Mouse (Mus musculus) limb, embryonic 14.5 days (tissue): ENCODE results near the gene Sh2b2. TPM values are rescaled to one million over a fixed set of nuclear protein-coding genes. Genes with fewer than 3 reads are reported as not detected.

Source experiments
- ATAC-seq: fragments of 200-750 bp; cut with Nextera tagmentation; 2 replicates; pipeline ENCODE4 v1.8.0; 2017; ENCODE audit warnings: low read depth, moderate number of reproducible peaks, moderate TSS enrichment; ENCODE audit not compliant: low FRiP score
- DNase-seq: peaks from one replicate; pipeline ENCODE4 v3.0.0-alpha.2; 2015; ENCODE audit warnings: low spot score
- H3K27ac ChIP-seq: fragments of 300-500 bp; sonication (generic); replicated peaks from 2 replicates; pipeline ENCODE4 v1.5.1; 2014; ENCODE audit warnings: low read depth, mild to moderate bottlenecking, low read length, moderate library complexity, mixed read lengths
- H3K27me3 ChIP-seq: fragments of 300-500 bp; sonication (generic); 2 replicates; pipeline ENCODE4 v1.6.1; 2014; ENCODE audit warnings: low read length, mixed read lengths; ENCODE audit not compliant: control insufficient read depth, insufficient read depth
- H3K36me3 ChIP-seq: fragments of 300-500 bp; sonication (generic); 2 replicates; pipeline ENCODE4 v1.6.1; 2014; ENCODE audit warnings: mild to moderate bottlenecking, low read length, moderate library complexity, mixed read lengths; ENCODE audit not compliant: control insufficient read depth, insufficient read depth
- H3K4me1 ChIP-seq: fragments of 300-500 bp; sonication (generic); 2 replicates; pipeline ENCODE4 v1.6.1; 2014; ENCODE audit warnings: antibody characterized with exemption, low read length, mixed read lengths; ENCODE audit not compliant: control insufficient read depth, insufficient read depth
- H3K4me2 ChIP-seq: fragments of 300-500 bp; sonication (generic); replicated peaks from 2 replicates; pipeline ENCODE4 v1.6.1; 2014; ENCODE audit warnings: low read depth, mild to moderate bottlenecking, low read length, moderate library complexity; ENCODE audit not compliant: severe bottlenecking
- H3K4me3 ChIP-seq: fragments of 300-500 bp; sonication (generic); replicated peaks from 2 replicates; pipeline ENCODE4 v1.5.1; 2014; ENCODE audit warnings: low read length
- H3K9ac ChIP-seq: fragments of 300-500 bp; sonication (generic); 2 replicates; pipeline ENCODE4 v1.6.1; 2014; ENCODE audit warnings: mild to moderate bottlenecking, low read depth, low read length, moderate library complexity; ENCODE audit not compliant: severe bottlenecking
- H3K9me3 ChIP-seq: fragments of 300-500 bp; sonication (generic); 2 replicates; pipeline ENCODE4 v1.6.1; 2016; ENCODE audit warnings: low read length; ENCODE audit not compliant: control insufficient read depth
- POLR2A ChIP-seq: fragments of 200-500 bp; IDR thresholded peaks from 2 replicates; pipeline ENCODE4 v1.8.0; 2012; ENCODE audit warnings: inconsistent platforms, mild to moderate bottlenecking, moderate library complexity, borderline replicate concordance; ENCODE audit not compliant: insufficient read depth, insufficient read length; ENCODE audit errors: extremely low read depth
- WGBS: fragments of 180-500 bp; shearing (Covaris S2); extraction: QIAGEN DNeasy Blood & Tissue Kit; methylation state at CpG from one replicate; pipeline ENCODE4 v1.1.7; 2014; 5-methylcytosine and 5-hydroxymethylcytosine counted together
- polyA plus RNA-seq, 2 experiments: library from polyadenylated mRNA; depleted of rRNA in 1 of 2; stranded (reverse) in 1 of 2; unstranded in 1 of 2; fragments of >200 nt; fragmentation: Nextera tagmentation in 1 of 2; extraction: Ambion mirVana in 1 of 2; gene quantifications; 2 replicates each; pipeline versions ENCODE4 v1.2.1 to v1.2.3; 2012 to 2014

Gene Sh2b2
- polyA plus RNA-seq, 2 experiments, result 6.3 to 14.6 TPM

- Histone ChIP-seq H3K36me3 (peaks cover 10% of the 10 kb centered on the region; the same call in 1 of the 2 replicates), H3K9ac (no peak overlapping the region), H3K9me3 (no peaks in the 10 kb centered on the region), H3K27me3 (no peaks in the 10 kb centered on the region), H3K4me2 (no peak overlapping the region), H3K27ac (no peak overlapping the region), H3K4me3 (no peak overlapping the region), H3K4me1 (peaks cover 7% of the 10 kb centered on the region)
- ATAC-seq (no peak), DNase-seq (peak; percentile 12)
- no peak for TF ChIP-seq POLR2A
- 50% methylated on average over 9 of the region's 9 CpGs for WGBS
Observed at GRCm38 (mm10) chr5:136173606-136174463, 72.5 kb downstream of the Sh2b2 start.

DNA sequence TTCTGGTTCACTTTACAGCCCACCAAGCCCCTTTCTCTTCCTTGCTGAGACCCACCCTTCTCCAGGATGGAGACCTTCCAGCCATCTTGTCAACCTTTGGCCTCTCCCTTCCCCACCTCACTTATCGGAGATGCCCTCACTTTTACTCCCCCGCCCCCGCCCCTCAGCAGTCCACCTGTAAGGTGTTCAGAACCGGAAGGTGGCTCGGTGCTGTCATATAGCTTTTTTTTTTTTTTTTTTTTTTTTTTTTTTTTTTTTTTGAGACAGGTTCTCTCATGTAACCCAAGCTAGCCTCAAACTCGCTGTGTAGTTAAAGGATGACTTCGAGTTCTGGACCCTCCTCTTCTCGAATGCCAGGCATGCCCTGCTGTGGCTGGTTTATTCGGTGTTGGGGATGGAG is 73.4 kb downstream of the Sh2b2 start:
- DNase-seq (no peak), ATAC-seq (no peak)
- Histone ChIP-seq H3K4me3 (no peak overlapping the region), H3K9me3 (no peaks in the 10 kb centered on the region), H3K27me3 (no peaks in the 10 kb centered on the region), H3K36me3 (0 out of 2 replicates have a peak, but pooled peaks cover 3% of the 10 kb centered on the region), H3K4me1 (peaks cover 7% of the 10 kb centered on the region), H3K4me2 (no peak overlapping the region), H3K9ac (no peak overlapping the region), H3K27ac (no peak overlapping the region)
- TF ChIP-seq POLR2A, result no peak
- WGBS, result 79% methylated on average over 9 of the region's 9 CpGs

DNA sequence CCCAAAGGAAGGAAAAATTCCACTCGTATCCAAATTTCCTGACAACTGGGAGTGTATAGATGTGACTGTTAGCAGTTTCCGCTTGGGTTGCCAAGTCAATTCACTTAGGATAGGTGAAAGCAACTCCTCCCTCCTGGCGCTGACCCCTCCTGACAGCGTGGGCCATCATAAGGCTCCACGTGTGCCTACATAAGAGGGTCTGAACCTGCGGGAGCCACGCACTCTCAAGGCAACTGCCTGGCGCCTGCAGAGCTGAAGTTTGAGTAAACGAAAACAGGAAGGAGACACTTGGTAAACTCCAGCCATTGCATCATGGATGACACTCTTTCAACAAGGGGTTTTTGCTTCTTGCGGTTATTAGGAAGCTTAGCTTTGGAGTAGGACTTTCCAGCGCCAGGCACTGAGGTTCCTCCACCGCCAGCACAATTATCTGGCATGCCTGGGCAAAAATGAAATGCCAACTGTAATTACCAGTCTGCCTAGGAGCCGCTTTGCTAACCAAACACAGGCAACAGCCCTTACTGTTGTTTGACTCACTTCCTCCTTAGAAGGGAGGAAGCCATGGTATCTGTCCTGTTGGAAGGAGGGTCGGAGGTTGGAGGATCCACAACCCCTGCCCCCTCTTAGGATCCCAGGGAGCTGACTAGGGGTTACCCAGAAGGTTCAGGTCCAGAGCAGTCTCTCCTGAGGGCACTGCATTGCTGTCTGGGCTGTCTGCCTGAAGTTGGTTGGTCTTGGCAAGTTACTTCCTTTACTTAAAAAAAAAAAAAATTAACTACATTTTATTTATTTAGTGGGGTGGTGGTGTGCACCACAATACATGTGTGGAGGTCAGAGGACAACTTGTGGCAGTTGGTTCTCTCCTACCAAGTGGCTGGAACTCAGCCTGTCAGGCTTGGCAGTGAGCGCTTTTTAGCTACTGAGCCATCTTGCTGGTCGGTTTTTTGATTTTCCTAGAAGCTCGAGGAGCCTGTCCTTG is 74.7 kb downstream of the Sh2b2 start:
- Histone ChIP-seq H3K4me1 (peaks cover 7% of the 10 kb centered on the region), H3K36me3 (no peaks in the 10 kb centered on the region; the same call in 1 of the 2 replicates), H3K4me2 (peak overlapping the region; percentile 93), H3K4me3 (peak overlapping the region; percentile 60), H3K27ac (no peak overlapping the region), H3K9ac (no peak overlapping the region), H3K27me3 (no peaks in the 10 kb centered on the region), H3K9me3 (no peaks in the 10 kb centered on the region)
- WGBS, result 35% methylated on average over 17 of the region's 17 CpGs
- TF ChIP-seq POLR2A, result no peak
- ATAC-seq (no peak), DNase-seq (peak; percentile 50)

DNA sequence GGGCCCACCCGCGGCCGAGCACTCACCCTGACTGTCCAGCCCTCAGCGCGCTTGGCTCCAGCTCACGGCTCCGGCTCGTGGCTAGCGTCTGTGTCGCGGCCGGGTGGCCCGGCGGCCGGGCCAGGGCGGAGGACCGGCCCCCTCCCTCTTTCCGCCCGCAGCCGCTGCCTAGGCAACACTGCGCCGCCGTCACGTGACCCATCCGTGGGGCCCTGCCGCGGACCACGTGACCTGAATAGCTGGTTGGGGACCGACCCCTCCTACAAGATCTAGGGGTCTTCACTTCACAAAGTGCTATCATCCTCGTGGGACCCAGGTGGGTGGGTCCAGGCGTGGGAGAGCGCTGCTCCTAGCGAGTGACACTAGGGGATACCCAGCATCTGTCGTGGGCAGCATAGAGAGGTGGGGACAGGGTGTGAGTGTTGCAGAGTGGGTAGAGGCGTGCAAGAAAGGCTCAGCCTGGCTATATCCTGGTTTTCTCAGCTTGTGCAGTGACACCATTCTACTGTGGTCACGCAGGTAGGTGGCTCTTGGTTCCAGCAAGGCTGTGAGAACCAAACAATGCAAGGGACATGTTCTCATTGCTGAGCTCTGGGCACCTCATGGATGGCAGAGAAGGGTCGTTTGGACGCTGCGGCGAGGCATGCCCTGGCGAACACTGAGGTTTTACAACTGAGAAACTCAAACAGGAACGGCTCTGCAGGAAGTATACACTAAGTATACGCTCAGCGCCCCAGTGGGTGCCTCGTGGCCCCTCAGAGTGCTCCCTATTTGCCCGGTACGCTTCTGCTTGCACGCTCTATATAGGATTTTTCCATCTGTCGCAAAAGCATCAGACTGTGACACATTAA is 75.6 kb downstream of the Sh2b2 start, which contains the start of gene Orai2:
TSS of gene Orai2 (minus strand) at position 202 of the 851 bp plus-strand sequence.
- peak; percentile 75 for DNase-seq
- H3K4me1 ChIP-seq, result peaks cover 7% of the 10 kb centered on the region
- no peaks in the 10 kb centered on the region for H3K9me3 ChIP-seq
- no peaks in the 10 kb centered on the region; the same call in 1 of the 2 replicates for H3K36me3 ChIP-seq
- 0 out of 2 replicates have a peak within 1 kb of the TSS, but pooled peaks have one; percentile 7 for H3K27ac ChIP-seq
- peak; percentile 90 for ATAC-seq
- TF ChIP-seq POLR2A, result no peak
- peak within 1 kb of the TSS; percentile 70 for H3K9ac ChIP-seq
- no peaks in the 10 kb centered on the region for H3K27me3 ChIP-seq
- peak within 1 kb of the TSS; percentile 93 for H3K4me2 ChIP-seq
- H3K4me3 ChIP-seq, result peak within 1 kb of the TSS; percentile 60
- 7% methylated on average over 44 of the region's 49 CpGs for WGBS
